Mouse (Mus musculus) urinary bladder, postnatal 25 days (tissue): ENCODE data around the gene Traf1.

Experiments
- DNase-seq: peaks from one replicate; pipeline ENCODE4 v3.0.0; 2022; ENCODE audit warnings: low spot score

Gene Traf1

GRCm38 (mm10) chr2:34966243-34966934 is 4.8 kb upstream of the Traf1 start:
- DNase-seq = no peak

GRCm38 (mm10) chr2:34965806-34966205 is 4.2 kb upstream of the Traf1 start:
- DNase-seq = no peak

DNA sequence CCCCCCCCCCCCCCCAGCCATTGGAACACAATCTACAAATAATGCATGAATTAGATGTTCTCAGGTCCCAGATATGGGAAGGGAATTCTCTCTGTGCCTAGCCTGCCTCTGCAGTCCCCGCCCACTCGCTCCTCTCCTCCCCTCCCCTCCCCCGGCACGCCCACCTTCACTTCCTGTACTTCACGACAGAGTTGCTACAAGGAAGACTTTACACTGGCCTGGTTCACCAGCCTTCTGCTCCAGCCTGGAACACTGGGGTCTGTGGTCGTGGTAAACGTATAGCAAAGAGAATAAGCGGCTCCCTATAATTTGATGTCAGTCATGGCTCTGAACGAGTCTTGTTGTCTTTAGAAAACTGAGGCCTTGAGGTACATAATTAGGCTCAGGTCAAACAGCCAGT is 3.7 kb upstream of the Traf1 start:
- DNase-seq = peak; percentile 18

DNA sequence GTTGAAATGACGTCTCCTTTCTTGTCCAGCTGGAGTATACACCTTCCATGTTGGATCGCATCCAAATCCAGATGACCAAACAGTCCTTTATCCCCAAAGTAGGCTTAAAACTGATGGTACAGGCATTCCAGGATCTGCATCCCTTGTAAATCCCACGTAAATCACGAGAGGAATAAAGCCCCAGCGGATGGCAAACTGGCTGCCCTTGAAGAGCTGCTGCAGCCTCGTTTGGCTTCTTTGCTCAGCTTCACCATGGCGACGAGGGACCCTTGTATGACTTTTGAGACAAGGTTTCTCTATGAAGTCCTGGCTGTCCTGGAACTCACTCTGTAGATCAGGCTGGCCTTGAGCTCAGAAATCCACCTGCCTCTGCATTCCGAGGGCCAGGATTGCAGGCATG is 3.1 kb upstream of the Traf1 start:
- DNase-seq = no peak

GRCm38 (mm10) chr2:34964230-34964629 is 2.7 kb upstream of the Traf1 start:
- no peak for DNase-seq

DNA sequence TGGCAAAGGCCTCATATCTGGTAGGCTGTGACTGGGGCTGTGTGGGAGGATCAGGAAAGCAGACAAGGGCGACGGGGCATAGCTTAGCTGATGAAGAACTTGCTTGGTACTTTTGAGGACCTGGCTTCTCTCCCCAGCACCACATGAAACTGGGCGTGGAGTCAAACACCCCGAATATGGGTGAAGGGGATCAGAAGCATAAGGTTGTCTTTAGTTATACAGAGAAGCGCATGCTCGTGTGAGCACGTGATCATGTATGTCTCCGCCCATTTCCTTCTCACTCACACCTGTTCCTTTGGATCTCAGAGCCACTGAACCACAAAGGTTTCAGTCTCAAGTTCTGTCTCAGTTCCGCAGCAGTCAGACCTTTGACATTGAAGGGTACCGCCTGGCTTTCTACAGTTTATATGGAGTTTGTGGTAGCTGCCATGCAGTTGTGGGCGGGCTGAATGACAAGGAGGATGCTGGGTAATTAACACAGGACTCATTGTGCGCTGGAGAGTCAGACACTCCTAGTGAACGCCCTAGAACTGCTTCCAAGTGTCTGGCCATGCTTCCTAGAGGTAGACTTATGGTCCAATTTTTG is 1.9 kb upstream of the Traf1 start:
- no peak for DNase-seq

DNA sequence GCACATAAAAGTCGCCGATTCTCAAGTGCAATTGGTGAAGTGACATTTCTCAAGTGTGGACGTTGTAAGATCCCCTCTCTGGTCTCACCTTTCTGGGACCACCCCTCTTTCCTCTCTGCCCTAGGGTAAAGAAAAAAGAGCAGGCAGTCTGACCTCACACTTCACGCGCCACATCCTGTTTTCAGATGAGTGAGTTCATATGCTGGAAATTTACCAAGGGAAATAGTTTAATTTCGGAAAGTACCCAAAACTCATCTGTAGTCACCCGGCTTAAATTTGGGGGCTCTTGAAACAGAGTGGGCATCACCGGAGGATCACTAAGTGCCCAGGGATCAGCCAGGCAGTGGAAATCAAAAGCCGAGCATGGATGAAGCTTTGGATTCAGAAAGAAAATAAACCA is 1.3 kb upstream of the Traf1 start:
- no peak for DNase-seq

GRCm38 (mm10) chr2:34962211-34962610 is 639 bp upstream of the Traf1 start:
- no peak for DNase-seq

GRCm38 (mm10) chr2:34960966-34961365 is 606 bp downstream of the Traf1 start:
- no peak for DNase-seq

- no peak for DNase-seq
Observed at GRCm38 (mm10) chr2:34960466-34960865, 1.1 kb downstream of the Traf1 start.

DNA sequence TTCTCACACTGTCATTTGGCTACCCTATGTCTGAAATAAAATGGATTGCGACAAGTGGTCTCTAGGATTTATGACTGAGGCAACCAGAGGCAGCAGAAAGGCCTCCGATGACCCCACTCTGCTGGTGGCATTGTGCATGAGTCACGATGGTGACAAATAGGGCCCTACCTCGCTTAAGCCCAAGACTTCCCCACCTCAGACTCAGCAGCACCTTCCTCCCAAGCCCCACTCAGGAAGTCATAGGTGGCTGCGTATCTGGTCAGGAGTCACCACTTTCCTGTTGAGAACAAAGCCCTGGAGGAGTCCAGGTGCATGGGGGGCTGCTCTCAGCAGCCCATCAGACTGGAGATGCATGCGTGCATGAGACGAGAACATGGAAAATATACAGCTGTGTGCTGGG is 3.0 kb downstream of the Traf1 start:
- DNase-seq = no peak

GRCm38 (mm10) chr2:34958036-34958435 is 3.5 kb downstream of the Traf1 start:
- no peak for DNase-seq

GRCm38 (mm10) chr2:34957405-34957804 is 4.2 kb downstream of the Traf1 start:
- no peak for DNase-seq

DNA sequence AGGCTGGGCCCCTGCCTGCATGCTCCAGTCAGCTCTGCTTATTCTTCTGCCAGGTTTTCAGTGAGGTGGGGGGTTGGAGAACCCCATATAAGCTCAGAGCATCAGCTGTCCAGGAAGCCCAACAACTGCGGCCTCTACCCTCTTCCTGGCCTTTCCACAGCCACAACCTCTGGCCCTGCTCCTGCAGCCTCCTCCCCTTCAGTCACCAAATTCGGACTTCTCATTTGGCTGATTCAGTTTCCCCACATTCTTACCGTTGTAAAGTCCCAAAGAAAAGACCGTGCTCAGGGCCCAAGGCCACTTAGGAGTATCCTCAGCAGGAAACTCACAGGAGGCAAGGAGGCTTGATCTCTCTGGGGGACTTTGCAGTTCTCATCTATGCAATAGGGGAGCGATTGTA is 4.6 kb downstream of the Traf1 start:
- DNase-seq = no peak

- no peak for DNase-seq
Observed at GRCm38 (mm10) chr2:34954344-34954743, 7.2 kb downstream of the Traf1 start.

- DNase-seq = no peak
Observed at GRCm38 (mm10) chr2:34953547-34954116, 7.9 kb downstream of the Traf1 start.

- no peak for DNase-seq
Observed at GRCm38 (mm10) chr2:34953018-34953417, 8.6 kb downstream of the Traf1 start.

GRCm38 (mm10) chr2:34951469-34951868 is 10.1 kb downstream of the Traf1 start:
- DNase-seq = no peak

GRCm38 (mm10) chr2:34948622-34949021 is 12.9 kb downstream of the Traf1 start:
- no peak for DNase-seq

DNA sequence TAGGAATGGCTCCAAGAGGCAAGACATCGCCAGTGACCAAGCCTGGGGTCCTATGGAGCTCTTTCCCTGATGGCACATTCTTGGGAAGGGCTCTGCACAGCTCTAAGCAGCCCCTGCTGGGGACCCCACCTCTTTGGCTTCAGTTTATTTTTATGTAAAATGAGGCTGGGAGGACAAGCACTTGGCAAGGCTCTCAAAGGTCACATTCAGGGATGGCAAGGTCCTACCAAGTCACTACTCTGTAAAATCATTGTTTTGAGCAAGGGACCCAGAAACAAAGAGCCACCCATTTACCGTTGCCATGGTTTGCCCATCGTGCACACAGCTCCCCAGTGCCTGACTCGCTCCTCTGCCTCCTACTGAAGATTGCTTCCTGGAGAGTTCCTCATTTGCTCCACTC is 15.5 kb downstream of the Traf1 start:
- no peak for DNase-seq

DNA sequence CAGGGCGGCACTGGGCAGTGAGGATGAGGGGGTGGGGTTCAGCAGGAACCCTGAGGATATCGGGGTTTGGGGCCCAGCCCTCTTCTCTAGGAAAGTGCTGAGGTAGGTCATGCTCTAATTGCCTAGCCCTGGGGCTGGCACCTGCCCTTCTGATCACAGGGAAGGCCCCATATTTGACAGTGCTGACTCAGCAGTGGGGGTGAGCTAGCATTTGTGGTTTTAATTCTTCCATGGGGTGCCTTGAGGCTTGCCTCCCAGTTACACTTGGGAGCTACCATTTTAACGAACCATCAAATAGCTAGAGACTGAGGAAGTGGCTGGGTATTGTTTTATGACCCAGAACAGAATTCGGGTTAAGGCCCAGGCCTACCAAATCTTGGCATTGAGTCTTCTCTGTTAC is 16.0 kb downstream of the Traf1 start:
- no peak for DNase-seq

- DNase-seq = peak; percentile 34
Observed at GRCm38 (mm10) chr2:34944761-34945160, 16.8 kb downstream of the Traf1 start.

DNA sequence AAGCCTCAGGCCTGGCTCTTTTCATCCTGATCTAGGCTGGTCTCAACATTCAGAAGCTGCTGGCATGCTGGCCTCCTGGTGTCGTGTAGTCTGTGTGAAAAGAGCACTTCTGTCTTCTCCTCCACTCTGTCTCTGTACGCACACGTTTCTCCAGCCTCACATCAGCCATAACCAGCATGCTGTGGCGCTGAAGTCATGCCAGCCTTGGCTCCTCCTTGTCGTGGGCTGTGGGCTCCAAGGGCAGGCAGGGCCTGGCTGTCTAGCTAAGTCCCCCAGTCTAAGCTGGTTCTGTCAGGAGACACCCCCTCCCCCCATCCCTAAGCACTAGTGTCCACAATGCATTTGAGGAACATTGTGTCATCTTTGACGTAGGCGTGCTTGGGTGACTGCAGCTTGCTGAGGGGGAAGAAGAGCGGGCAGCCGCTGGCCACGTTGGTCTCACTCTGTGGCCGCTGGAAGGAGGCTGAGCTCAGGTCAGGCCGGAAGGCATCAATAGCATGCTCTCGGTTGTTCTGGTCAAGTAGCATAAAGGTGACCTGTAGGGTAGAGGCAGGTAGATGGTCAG is 17.9 kb downstream of the Traf1 start:
- no peak for DNase-seq
